Mouse (Mus musculus) cortical plate, adult 2 months (tissue): ENCODE results near the gene Krtcap3. TPM values are rescaled to one million over a fixed set of nuclear protein-coding genes. Genes with fewer than 3 reads are reported as not detected.

ENCODE experiments used
- H3K27ac ChIP-seq: fragments of 200-500 bp; 2 replicates; pipeline ENCODE4 v1.5.1; 2012; ENCODE audit warnings: low read length, control low read depth, inconsistent platforms; ENCODE audit not compliant: insufficient read depth
- H3K4me1 ChIP-seq: fragments of 200-500 bp; 2 replicates; pipeline ENCODE4 v1.6.1; 2011; ENCODE audit warnings: low read length; ENCODE audit not compliant: control insufficient read depth, insufficient read depth
- H3K4me3 ChIP-seq: fragments of 200-500 bp; 2 replicates; pipeline ENCODE4 v1.5.1; 2011; ENCODE audit warnings: mild to moderate bottlenecking, low read length, control low read depth; ENCODE audit not compliant: insufficient read depth
- CTCF ChIP-seq: fragments of 200-500 bp; IDR thresholded peaks from 2 replicates; pipeline ENCODE4 v1.5.1; 2011; ENCODE audit warnings: mild to moderate bottlenecking, control low read depth, low read length; ENCODE audit not compliant: insufficient read depth; ENCODE audit errors: extremely low read depth
- POLR2A ChIP-seq: fragments of 200-500 bp; IDR thresholded peaks from 2 replicates; pipeline ENCODE4 v1.6.1; 2011; ENCODE audit warnings: mild to moderate bottlenecking, low read length, control low read depth; ENCODE audit not compliant: insufficient read depth; ENCODE audit errors: extremely low read depth
- polyA plus RNA-seq: library from polyadenylated mRNA; depleted of rRNA; stranded (reverse); fragments of >200 nt; gene quantifications from 2 replicates; pipeline ENCODE4 v1.2.3, GENCODE M21; 2012

Krtcap3 gene
- polyA plus RNA-seq, 1 experiment: 4.0 TPM

DNA sequence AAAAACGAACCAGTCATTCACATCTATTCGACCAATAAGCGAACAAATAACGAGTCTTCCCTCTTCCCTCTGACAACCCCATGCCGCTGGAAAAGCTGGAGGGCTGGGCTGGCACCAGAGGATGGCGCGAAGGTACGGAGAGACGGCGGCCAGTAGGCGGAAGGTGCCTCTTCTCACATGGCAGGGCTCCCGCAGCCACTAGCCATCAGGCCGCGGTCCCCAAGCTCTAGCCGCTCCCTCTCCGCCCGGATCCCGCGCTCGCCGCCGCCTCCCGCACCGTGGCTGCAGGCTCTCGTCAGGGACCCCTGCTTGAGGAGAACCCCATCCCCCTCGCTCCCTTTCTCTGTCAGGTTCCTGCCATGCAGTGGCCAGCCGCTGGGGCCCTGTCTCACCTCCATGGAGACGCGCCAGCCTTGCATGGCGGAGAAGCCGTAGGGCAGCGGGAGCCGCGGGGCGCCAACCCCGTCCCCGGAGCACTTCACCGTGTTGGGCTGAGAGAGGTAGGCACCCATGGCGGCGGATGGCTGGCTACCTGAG is 31.5 kb upstream of the Krtcap3 start:
- H3K27ac ChIP-seq: peak overlapping the region; percentile 88
- no peak; the same call in 1 of the 2 replicates for TF ChIP-seq POLR2A
- TF ChIP-seq CTCF: no peak
- 0 out of 2 replicates have a peak, but pooled peaks cover 1% of the 10 kb centered on the region for H3K4me1 ChIP-seq

DNA sequence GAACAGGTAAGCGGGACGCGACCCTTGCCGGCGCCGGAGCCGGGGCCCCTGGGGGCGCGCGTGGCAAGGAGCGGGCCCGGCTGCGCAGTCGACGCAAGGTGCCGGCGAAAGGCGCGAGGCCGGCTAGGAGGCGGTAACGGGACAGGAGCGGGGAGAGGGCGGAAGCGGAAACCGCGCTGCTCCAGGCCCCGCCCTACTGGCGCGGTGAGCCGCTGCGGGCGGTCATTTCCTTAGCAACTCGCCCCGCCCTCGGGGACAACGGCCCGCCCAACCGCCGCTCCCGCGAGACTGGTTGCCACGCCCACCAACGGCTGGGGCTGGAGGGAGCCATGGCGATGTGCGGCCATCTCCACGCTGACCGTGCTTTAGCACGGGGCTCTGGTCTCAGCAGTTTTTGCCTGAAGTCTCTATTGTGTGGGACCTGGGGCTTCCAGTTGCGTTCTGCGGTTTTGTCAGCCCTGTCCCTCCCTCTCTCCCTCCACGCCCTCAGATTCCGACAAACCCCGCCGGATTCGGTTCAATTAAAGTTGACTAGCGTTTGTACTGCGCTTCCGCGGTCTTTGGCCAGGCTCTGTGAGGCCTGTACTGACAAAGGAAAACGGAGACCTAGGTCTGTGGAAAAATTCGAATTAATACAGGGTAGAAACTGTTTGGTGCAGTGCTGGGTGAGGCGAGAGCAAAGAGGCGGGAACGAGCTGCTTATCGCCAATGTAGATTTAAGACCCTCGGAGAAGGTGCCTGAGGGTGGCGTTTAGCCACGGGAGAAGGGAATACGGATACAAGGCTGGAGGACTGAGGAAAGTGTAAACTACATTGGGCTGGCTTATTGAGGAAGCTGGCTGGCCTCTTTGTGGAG is 30.8 kb upstream of the Krtcap3 start, which contains the start of gene Ppm1g:
Ppm1g (minus strand) TSS at position 240 of the 856 bp plus-strand sequence.
- Histone ChIP-seq H3K4me3 (peak within 1 kb of the TSS; percentile 76), H3K27ac (peak within 1 kb of the TSS; percentile 88), H3K4me1 (0 out of 2 replicates have a peak, but pooled peaks cover 1% of the 10 kb centered on the region)
- TF ChIP-seq CTCF (no peak), POLR2A (peak; percentile 96)

More for the DNA sequence above, 31.5 kb upstream of the Krtcap3 start:
- H3K4me3 ChIP-seq: peak overlapping the region; percentile 76

DNA sequence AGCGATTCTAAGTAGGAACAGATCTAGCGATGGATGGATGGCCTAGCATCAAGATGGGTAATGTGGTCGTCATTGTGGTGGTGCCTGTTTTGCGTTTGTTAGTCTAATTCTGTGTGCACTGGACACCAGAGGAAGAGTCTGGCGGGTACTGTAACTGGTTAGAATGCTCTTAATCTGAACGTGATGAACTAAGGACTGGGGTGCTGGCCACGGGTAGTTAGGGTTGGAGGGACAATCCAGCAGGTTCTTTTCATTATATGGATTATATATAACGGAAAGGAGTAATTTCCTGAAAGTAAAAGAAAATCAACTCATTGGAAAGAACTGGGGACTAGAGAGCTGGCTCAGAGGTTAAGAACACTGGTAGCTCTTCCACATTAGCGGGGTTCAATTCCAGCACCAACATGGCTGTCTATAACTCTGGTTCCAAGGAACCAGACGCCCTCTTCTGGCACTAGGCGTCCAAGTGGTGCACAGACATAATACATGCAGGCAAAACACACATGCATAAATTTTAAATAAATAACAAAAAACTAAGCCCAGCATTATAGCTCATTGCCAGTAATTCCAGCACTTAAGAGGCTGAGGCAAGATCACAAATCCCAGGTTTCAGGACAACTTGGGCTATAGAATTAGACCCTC is 30.1 kb upstream of the Krtcap3 start:
- H3K4me3 ChIP-seq: peak overlapping the region; percentile 76
- peak overlapping the region; percentile 4 for H3K27ac ChIP-seq
- TF ChIP-seq CTCF (peak; percentile 29; the same call in 1 of the 2 replicates), POLR2A (no peak)
- 0 out of 2 replicates have a peak, but pooled peaks cover 1% of the 10 kb centered on the region for H3K4me1 ChIP-seq

- TF ChIP-seq CTCF (no peak), POLR2A (no peak)
- Histone ChIP-seq H3K4me3 (no peak overlapping the region), H3K4me1 (0 out of 2 replicates have a peak, but pooled peaks cover 1% of the 10 kb centered on the region), H3K27ac (no peak overlapping the region)
Measured at GRCm38 (mm10) chr5:31222696-31223095, 28.8 kb upstream of the Krtcap3 start.

GRCm38 (mm10) chr5:31226641-31227040 is 24.9 kb upstream of the Krtcap3 start:
- Histone ChIP-seq H3K27ac (no peak overlapping the region), H3K4me3 (no peak overlapping the region), H3K4me1 (no peaks in the 10 kb centered on the region)
- TF ChIP-seq CTCF (no peak), POLR2A (no peak)

DNA sequence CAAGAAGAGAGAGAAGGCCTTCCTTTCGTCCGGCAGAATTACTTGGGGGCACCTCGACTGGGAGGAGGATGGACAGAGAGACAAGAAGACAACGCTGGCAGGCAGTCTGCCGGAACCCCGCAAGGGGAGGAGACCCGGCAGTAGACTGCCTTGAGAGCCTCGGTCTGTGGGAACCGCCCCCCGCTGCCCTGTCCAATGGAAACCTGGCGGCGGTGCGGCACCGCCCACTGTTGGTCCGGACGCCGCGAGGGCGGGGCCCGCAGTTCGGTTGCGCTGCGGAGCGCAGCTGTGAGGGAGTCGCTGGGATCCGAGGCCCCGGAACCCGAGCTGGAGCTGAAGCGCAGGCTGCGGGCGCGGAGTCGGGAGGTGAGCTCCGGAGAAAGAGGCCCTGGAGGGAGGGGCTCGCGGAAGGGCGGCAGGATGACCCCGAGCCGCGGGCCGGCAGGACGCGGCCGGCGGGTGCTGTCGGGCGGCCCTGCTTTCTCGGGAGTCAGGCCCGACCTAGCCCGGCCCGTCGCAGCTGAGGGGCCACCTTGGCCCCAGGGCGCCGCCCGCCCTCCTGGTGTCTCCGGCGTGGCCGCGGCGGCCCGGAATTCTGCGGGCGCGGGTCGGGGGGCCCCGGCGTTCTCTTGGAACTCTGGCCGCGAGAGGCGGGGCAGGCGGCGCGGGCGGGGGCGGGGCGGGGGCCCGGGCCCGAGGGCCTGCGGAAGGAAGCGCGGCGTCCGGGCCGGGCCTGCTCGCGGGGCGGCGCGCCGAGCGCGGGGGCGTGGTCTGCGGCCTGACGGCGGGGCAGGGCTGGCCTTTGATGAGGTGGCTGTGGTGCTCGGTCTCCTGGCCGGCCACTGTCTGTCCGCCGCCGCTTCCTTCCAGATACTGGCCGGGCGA is 10.6 kb upstream of the Krtcap3 start, which contains the start of the genes Nrbp1 and Gm9970:
Nrbp1 (plus strand) TSS at position 228 of the 885 bp plus-strand sequence.
Gm9970 (minus strand) TSS at position 596 of the 885 bp plus-strand sequence.
- TF ChIP-seq POLR2A: peak; percentile 88
- no peak for TF ChIP-seq CTCF
- peak within 1 kb of the TSS; percentile 90 for H3K27ac ChIP-seq

GRCm38 (mm10) chr5:31241522-31242034 is 9.9 kb upstream of the Krtcap3 start:
- no peak for TF ChIP-seq CTCF
- TF ChIP-seq POLR2A: no peak
- Histone ChIP-seq H3K4me1 (peaks cover 2% of the 10 kb centered on the region; the same call in 1 of the 2 replicates), H3K4me3 (peak overlapping the region; percentile 42), H3K27ac (no peak overlapping the region)

More for the DNA sequence above, 10.6 kb upstream of the Krtcap3 start, which contains the start of the genes Nrbp1 and Gm9970:
- Histone ChIP-seq H3K4me1 (peaks cover 2% of the 10 kb centered on the region; the same call in 1 of the 2 replicates), H3K4me3 (peak within 1 kb of the TSS; percentile 42)

DNA sequence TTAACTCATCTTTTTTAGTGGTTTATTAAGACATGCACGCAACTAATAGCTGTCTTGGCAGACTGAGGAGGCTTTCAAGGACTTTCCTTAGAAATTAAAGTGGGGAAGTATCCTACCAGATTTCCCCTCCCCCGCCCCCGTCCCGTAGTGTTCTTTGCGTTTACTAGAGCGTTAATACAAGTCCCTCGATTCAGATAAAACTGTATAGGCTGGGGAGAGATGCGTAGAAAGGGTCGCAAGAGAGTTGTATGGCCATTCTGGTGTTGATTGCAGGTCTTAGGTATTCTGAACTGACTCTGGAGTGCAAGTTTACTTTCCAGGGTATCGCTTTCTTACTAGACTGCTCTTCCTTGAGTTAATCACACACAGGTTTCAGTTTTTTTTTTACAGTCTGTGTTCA is 9.3 kb upstream of the Krtcap3 start:
- Histone ChIP-seq H3K4me1 (peaks cover 2% of the 10 kb centered on the region; the same call in 1 of the 2 replicates), H3K4me3 (peak overlapping the region; percentile 42; the same call in 1 of the 2 replicates), H3K27ac (no peak overlapping the region)
- TF ChIP-seq CTCF (no peak), POLR2A (no peak)

GRCm38 (mm10) chr5:31250716-31251115 is 775 bp upstream of the Krtcap3 start:
- Histone ChIP-seq H3K4me1 (no peaks in the 10 kb centered on the region), H3K27ac (no peak overlapping the region), H3K4me3 (no peak overlapping the region)
- TF ChIP-seq CTCF (no peak), POLR2A (no peak)
